Mouse (Mus musculus) cortical plate, adult 2 months (tissue): ENCODE measurements around the gene Fosl1. TPM values are rescaled to one million over a fixed set of nuclear protein-coding genes. Genes with fewer than 3 reads are reported as not detected.

ENCODE experiments used
- H3K27ac ChIP-seq: fragments of 200-500 bp; 2 replicates; pipeline ENCODE4 v1.5.1; 2012; ENCODE audit warnings: low read length, control low read depth, inconsistent platforms; ENCODE audit not compliant: insufficient read depth
- H3K4me1 ChIP-seq: fragments of 200-500 bp; 2 replicates; pipeline ENCODE4 v1.6.1; 2011; ENCODE audit warnings: low read length; ENCODE audit not compliant: control insufficient read depth, insufficient read depth
- H3K4me3 ChIP-seq: fragments of 200-500 bp; 2 replicates; pipeline ENCODE4 v1.5.1; 2011; ENCODE audit warnings: mild to moderate bottlenecking, low read length, control low read depth; ENCODE audit not compliant: insufficient read depth
- CTCF ChIP-seq: fragments of 200-500 bp; IDR thresholded peaks from 2 replicates; pipeline ENCODE4 v1.5.1; 2011; ENCODE audit warnings: mild to moderate bottlenecking, control low read depth, low read length; ENCODE audit not compliant: insufficient read depth; ENCODE audit errors: extremely low read depth
- POLR2A ChIP-seq: fragments of 200-500 bp; IDR thresholded peaks from 2 replicates; pipeline ENCODE4 v1.6.1; 2011; ENCODE audit warnings: mild to moderate bottlenecking, low read length, control low read depth; ENCODE audit not compliant: insufficient read depth; ENCODE audit errors: extremely low read depth
- polyA plus RNA-seq: library from polyadenylated mRNA; depleted of rRNA; stranded (reverse); fragments of >200 nt; gene quantifications from 2 replicates; pipeline ENCODE4 v1.2.3, GENCODE M21; 2012

Fosl1 gene
- polyA plus RNA-seq, 1 experiment, result 0.21 TPM

GRCm38 (mm10) chr19:5411961-5412360 lies 35.4 kb upstream of the Fosl1 start:
- H3K4me3 ChIP-seq, result no peak overlapping the region
- no peak overlapping the region for H3K27ac ChIP-seq
- H3K4me1 ChIP-seq, result no peaks in the 10 kb centered on the region
- TF ChIP-seq POLR2A (no peak), CTCF (no peak)

- TF ChIP-seq POLR2A, result no peak
- no peak for TF ChIP-seq CTCF
- H3K4me3 ChIP-seq, result no peak overlapping the region
- no peak overlapping the region for H3K27ac ChIP-seq
- no peaks in the 10 kb centered on the region for H3K4me1 ChIP-seq
These were observed 33.5 kb upstream of the Fosl1 start for GRCm38 (mm10) chr19:5413840-5414239.

GRCm38 (mm10) chr19:5414534-5414957 lies 32.8 kb upstream of the Fosl1 start:
- TF ChIP-seq CTCF (no peak), POLR2A (no peak)
- Histone ChIP-seq H3K27ac (no peak overlapping the region), H3K4me1 (no peaks in the 10 kb centered on the region), H3K4me3 (no peak overlapping the region)

- H3K4me3 ChIP-seq, result no peak overlapping the region
- no peak overlapping the region for H3K27ac ChIP-seq
- peaks cover 3% of the 10 kb centered on the region; the same call in 1 of the 2 replicates for H3K4me1 ChIP-seq
- no peak for TF ChIP-seq CTCF
- TF ChIP-seq POLR2A, result no peak
These were observed 28.4 kb upstream of the Fosl1 start for GRCm38 (mm10) chr19:5418750-5419466.

- no peak for TF ChIP-seq POLR2A
- no peak for TF ChIP-seq CTCF
- Histone ChIP-seq H3K4me3 (no peak overlapping the region), H3K27ac (no peak overlapping the region), H3K4me1 (peaks cover 3% of the 10 kb centered on the region; the same call in 1 of the 2 replicates)
These were observed 27.7 kb upstream of the Fosl1 start for GRCm38 (mm10) chr19:5419630-5420029.

GRCm38 (mm10) chr19:5420579-5420978 lies 26.8 kb upstream of the Fosl1 start:
- Histone ChIP-seq H3K4me1 (peaks cover 3% of the 10 kb centered on the region; the same call in 1 of the 2 replicates), H3K4me3 (no peak overlapping the region), H3K27ac (no peak overlapping the region)
- no peak for TF ChIP-seq POLR2A
- TF ChIP-seq CTCF, result no peak

GRCm38 (mm10) chr19:5421784-5422183 lies 25.6 kb upstream of the Fosl1 start:
- TF ChIP-seq POLR2A, result no peak
- no peak for TF ChIP-seq CTCF
- no peak overlapping the region for H3K4me3 ChIP-seq
- peaks cover 6% of the 10 kb centered on the region for H3K4me1 ChIP-seq
- no peak overlapping the region for H3K27ac ChIP-seq

GRCm38 (mm10) chr19:5422267-5422666 lies 25.1 kb upstream of the Fosl1 start:
- TF ChIP-seq CTCF (no peak), POLR2A (no peak)
- no peak overlapping the region for H3K27ac ChIP-seq
- H3K4me1 ChIP-seq, result peaks cover 6% of the 10 kb centered on the region
- no peak overlapping the region for H3K4me3 ChIP-seq

- no peak overlapping the region for H3K27ac ChIP-seq
- no peak for TF ChIP-seq CTCF
- TF ChIP-seq POLR2A, result no peak
- H3K4me1 ChIP-seq, result peaks cover 6% of the 10 kb centered on the region
- no peak overlapping the region; the same call in 1 of the 2 replicates for H3K4me3 ChIP-seq
These were observed 24.4 kb upstream of the Fosl1 start for GRCm38 (mm10) chr19:5422895-5423443.

GRCm38 (mm10) chr19:5423561-5423960 lies 23.8 kb upstream of the Fosl1 start:
- Histone ChIP-seq H3K4me1 (peaks cover 6% of the 10 kb centered on the region), H3K27ac (no peak overlapping the region), H3K4me3 (peak overlapping the region; percentile 89)
- TF ChIP-seq CTCF (no peak), POLR2A (no peak)
